Mouse (Mus musculus): Measurements from ENCODE around the gene Rprd2. TPM values are rescaled to one million over a fixed set of nuclear protein-coding genes. Genes with fewer than 3 reads are reported as not detected.

The Rprd2 gene
- total and polyA plus RNA-seq, 3 experiments: 8.4 to 16.2 (median 12.5) TPM

- Histone ChIP-seq H3K4me2 (ENCODE audit: insufficient read depth, low read depth, poor library complexity, severe bottlenecking) (peak overlapping the region; percentile 38), H3K4me3 (replicated peaks in 1 of 3; ENCODE audit: low read depth in 2 of 3, low read length in 2 of 3, poor library complexity in 1 of 3) (peak overlapping the region in 1 of 3 experiments; percentile 78), H3K27me3 (replicated peaks) (no peaks in the 10 kb centered on the region), H3K9me3 (replicated peaks; ENCODE audit: low read length) (no peaks in the 10 kb centered on the region), H3K9ac (ENCODE audit: insufficient read depth, low read depth) (peak overlapping the region; percentile 26; the same call in 1 of the 2 replicates), H3K4me1 (ENCODE audit: control insufficient read depth in 1 of 2, insufficient read depth in 2 of 2) (peaks cover 0 to 13% of the 10 kb centered on the region in 2 experiments; a peak in 1 of 4 replicates), H3K27ac (ENCODE audit: insufficient read depth, low read depth) (no peak overlapping the region), H3K79me2 (replicated peaks; ENCODE audit: control insufficient read depth, extremely low read depth, insufficient read depth, poor library complexity, severe bottlenecking) (peaks cover 22% of the 10 kb centered on the region), H3K36me3 (replicated peaks in 1 of 2; ENCODE audit: control insufficient read depth in 1 of 2, insufficient read depth in 1 of 2, low read length in 1 of 2) (peaks cover 18 to 34% of the 10 kb centered on the region in 2 experiments)
- in situ Hi-C loops (cut with MboI; ENCODE audit: low pct_ligation_motif_present, low pct_unique_long_range_greater_than_20kb, low sequenced_read_pairs): loop anchor here (10.0 kb wide), 1 partner anchor 199 kb away; the partner anchor contains the start of gene Vps45
- no peak for TF ChIP-seq POLR2AphosphoS2 (IDR thresholded peaks at IDR 0.05; ENCODE audit: low read depth, low read length)
- TF ChIP-seq TCF12 (IDR thresholded peaks at IDR 0.05; ENCODE audit: low read depth, low read length): no peak
- TF ChIP-seq PAX5 (IDR thresholded peaks at IDR 0.05; ENCODE audit: low read length): no peak
- no peak for TF ChIP-seq KAT2A (IDR thresholded peaks at IDR 0.05; ENCODE audit: insufficient replicate concordance, low read length)
- TF ChIP-seq RCOR1 (conservative IDR thresholded peaks at IDR 0.05; ENCODE audit: low read depth, low read length): no peak
- TF ChIP-seq USF1 (IDR thresholded peaks at IDR 0.05; ENCODE audit: low read depth, low read length): no peak
- no peak for TF ChIP-seq IRF4 (IDR thresholded peaks at IDR 0.05; ENCODE audit: low read depth, low read length)
- no peak for TF ChIP-seq ZKSCAN1 (IDR thresholded peaks at IDR 0.05; ENCODE audit: borderline replicate concordance, low read depth, low read length)
- no peak for TF ChIP-seq USF2 (conservative IDR thresholded peaks at IDR 0.05; ENCODE audit: low read depth, low read length)
- dilution Hi-C loops (cut with MboI; ENCODE audit: extremely low pct_ligation_motif_present, extremely low pct_unique_long_range_greater_than_20kb, low sequenced_read_pairs): no loop called here
- no peak for DNase-seq (ENCODE audit: extremely low read depth)
Observed at GRCm38 (mm10) chr3:95856115-95856514, 37.5 kb upstream of the Rprd2 start.

DNA sequence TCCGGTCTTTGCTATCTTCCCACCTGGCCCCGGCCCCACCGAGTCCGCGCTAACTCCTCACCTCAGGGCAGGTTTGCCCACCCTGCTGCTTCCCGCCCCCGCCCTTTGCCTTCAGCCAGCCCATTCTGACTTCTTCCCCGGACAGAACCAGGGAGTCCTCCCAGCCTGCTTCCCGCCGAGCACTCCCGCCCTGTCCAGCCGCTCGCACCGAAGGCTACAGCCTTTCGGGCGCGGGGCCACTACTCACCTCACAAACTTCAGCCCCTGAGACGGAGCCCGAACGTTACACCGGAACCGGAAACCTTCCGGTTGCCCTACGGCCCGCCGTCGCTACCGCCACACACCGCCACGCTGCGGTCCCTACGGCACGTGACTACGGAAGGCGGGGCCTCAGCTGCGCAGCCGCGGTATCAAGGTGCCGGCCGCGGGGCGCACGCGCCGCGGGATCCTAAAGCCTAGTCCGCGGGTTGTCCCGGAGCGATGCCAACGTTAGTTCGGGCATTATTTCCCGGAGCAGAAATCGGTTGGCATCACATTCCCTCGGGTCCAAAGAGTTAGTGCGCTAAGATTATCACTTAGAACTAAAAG is 36.9 kb upstream of the Rprd2 start, which contains the start of gene Prpf3:
TSS of gene Prpf3 (minus strand) at position 384 of the 588 bp plus-strand sequence.
- H3K9me3 ChIP-seq (replicated peaks; ENCODE audit: low read length): no peaks in the 10 kb centered on the region
- dilution Hi-C loops (cut with MboI; ENCODE audit: extremely low pct_ligation_motif_present, extremely low pct_unique_long_range_greater_than_20kb, low sequenced_read_pairs) (no loop called here), in situ Hi-C loops (cut with MboI; ENCODE audit: low pct_ligation_motif_present, low pct_unique_long_range_greater_than_20kb, low sequenced_read_pairs) (loop anchor here (10.0 kb wide), 1 partner anchor 199 kb away; the partner anchor contains the start of gene Vps45)
- peaks cover 26% of the 10 kb centered on the region for H3K79me2 ChIP-seq (replicated peaks; ENCODE audit: control insufficient read depth, extremely low read depth, insufficient read depth, poor library complexity, severe bottlenecking)
- peak within 1 kb of the TSS; percentile 48; the same call in 1 of the 2 replicates for H3K27ac ChIP-seq (ENCODE audit: insufficient read depth, low read depth)
- DNase-seq (ENCODE audit: extremely low read depth): peak; percentile 90
- H3K36me3 ChIP-seq (replicated peaks in 1 of 2; ENCODE audit: control insufficient read depth in 1 of 2, insufficient read depth in 1 of 2, low read length in 1 of 2): peaks cover 23 to 37% of the 10 kb centered on the region in 2 experiments
- H3K27me3 ChIP-seq (replicated peaks): no peaks in the 10 kb centered on the region
- H3K4me2 ChIP-seq (ENCODE audit: insufficient read depth, low read depth, poor library complexity, severe bottlenecking): peak within 1 kb of the TSS; percentile 61
- H3K4me1 ChIP-seq (ENCODE audit: control insufficient read depth in 1 of 2, insufficient read depth in 2 of 2): peaks cover 0 to 13% of the 10 kb centered on the region in 2 experiments; a peak in 1 of 4 replicates
- peak within 1 kb of the TSS; percentile 80 for H3K9ac ChIP-seq (ENCODE audit: insufficient read depth, low read depth)
- H3K4me3 ChIP-seq (replicated peaks in 1 of 3; ENCODE audit: low read depth in 2 of 3, low read length in 2 of 3, poor library complexity in 1 of 3): peak within 1 kb of the TSS; percentile 74 to 95 (median 78)
- TF ChIP-seq TBP (conservative IDR thresholded peaks at IDR 0.05; ENCODE audit: low read depth, low read length) (peak; percentile 82), NRF1 (IDR thresholded peaks at IDR 0.05; ENCODE audit: low read depth, low read length) (peak; percentile 99), ZMIZ1 (IDR thresholded peaks at IDR 0.05; ENCODE audit: low read depth, low read length) (peak; percentile 84), MYC (IDR thresholded peaks at IDR 0.05; ENCODE audit: low read depth, low read length) (peak; percentile 97), MEF2A (IDR thresholded peaks at IDR 0.05; ENCODE audit: borderline replicate concordance, low read depth, low read length) (peak; percentile 59; the same call in 1 of the 2 replicates), EP300 (IDR thresholded peaks at IDR 0.05; ENCODE audit: low read length) (no peak), RAD21 (IDR thresholded peaks at IDR 0.05; ENCODE audit: low read depth, low read length) (no peak), TCF12 (IDR thresholded peaks at IDR 0.05; ENCODE audit: low read depth, low read length) (peak; percentile 94), ELF1 (IDR thresholded peaks at IDR 0.05; ENCODE audit: low read depth, low read length) (peak; percentile 92), HCFC1 (IDR thresholded peaks at IDR 0.05; ENCODE audit: low read depth, low read length) (peak; percentile 89), MAFK (IDR thresholded peaks at IDR 0.05; ENCODE audit: insufficient replicate concordance, low read length) (no peak), GABPA (IDR thresholded peaks at IDR 0.05; ENCODE audit: insufficient replicate concordance, low read depth, low read length) (peak; percentile 7; the same call in 1 of the 2 replicates), MAZ (IDR thresholded peaks at IDR 0.05; ENCODE audit: low read depth, low read length) (peak; percentile 48; the same call in 1 of the 2 replicates), JUN (IDR thresholded peaks at IDR 0.05; ENCODE audit: insufficient read depth, low read depth, low read length) (no peak), SIN3A (IDR thresholded peaks at IDR 0.05; ENCODE audit: low read length) (peak; percentile 93), JUND (conservative IDR thresholded peaks at IDR 0.05; ENCODE audit: low read depth, low read length) (no peak), ETS1 (conservative IDR thresholded peaks at IDR 0.05; ENCODE audit: low read depth, low read length) (peak; percentile 34; the same call in 1 of the 2 replicates), CHD2 (IDR thresholded peaks at IDR 0.05; ENCODE audit: low read length) (peak; percentile 37; the same call in 1 of the 2 replicates), E2F4 (IDR thresholded peaks at IDR 0.05; ENCODE audit: insufficient replicate concordance, low read depth, low read length) (peak; percentile 80; the same call in 1 of the 2 replicates), ZKSCAN1 (IDR thresholded peaks at IDR 0.05; ENCODE audit: borderline replicate concordance, low read depth, low read length) (no peak), POLR2AphosphoS2 (IDR thresholded peaks at IDR 0.05; ENCODE audit: low read depth, low read length) (peak; percentile 92), ZNF384 (IDR thresholded peaks at IDR 0.05; ENCODE audit: low read depth, low read length) (peak; percentile 83), PAX5 (IDR thresholded peaks at IDR 0.05; ENCODE audit: low read length) (no peak), IRF4 (IDR thresholded peaks at IDR 0.05; ENCODE audit: low read depth, low read length) (peak; percentile 60; the same call in 1 of the 2 replicates), MXI1 (IDR thresholded peaks at IDR 0.05; ENCODE audit: low read depth, low read length) (peak; percentile 84)

All from CH12.LX (cell line).